In genomic region chr10:23787062-23787821, GRCm38 (mm10) we compare ENCODE assay signal across 8 mouse cellular contexts. TPM values are rescaled to one million over a fixed set of nuclear protein-coding genes. Genes with fewer than 3 reads are reported as not detected.
DNase-seq lines count a peak whose midpoint lies in the region; ATAC-seq lines count a peak whose summit lies in the region.

Gene Rps12 (minus strand): TSS chr10:23787275.

- WGBS in heart, embryonic 14.5 days = under 1% methylated on average over 51 of the region's 51 CpGs
- WGBS in liver, embryonic 13.5 days (ENCODE audit: insufficient replicate concordance) = under 1% methylated on average over 51 of the region's 51 CpGs
- under 1% methylated on average over 51 of the region's 51 CpGs for WGBS in stomach, embryonic 16.5 days

- no peaks in the 10 kb centered on the region for H3K27me3 ChIP-seq in heart, embryonic 14.5 days (ENCODE audit: control insufficient read depth, insufficient read depth, low read length)
- H3K27me3 ChIP-seq in liver, embryonic 13.5 days = no peaks in the 10 kb centered on the region
- H3K27me3 ChIP-seq in stomach, embryonic 16.5 days (ENCODE audit: control insufficient read depth, insufficient read depth, low read length) = no peaks in the 10 kb centered on the region

- H3K9me3 ChIP-seq in heart, embryonic 14.5 days (ENCODE audit: control insufficient read depth, low read length) = no peaks in the 10 kb centered on the region
- H3K9me3 ChIP-seq in liver, embryonic 13.5 days (replicated peaks) = no peaks in the 10 kb centered on the region
- H3K9me3 ChIP-seq in stomach, embryonic 16.5 days (replicated peaks; ENCODE audit: control insufficient read depth, low read length) = no peaks in the 10 kb centered on the region

- peak within 1 kb of the TSS; percentile 78 to 95 for H3K4me3 ChIP-seq in heart, embryonic 14.5 days (ENCODE audit: control insufficient read depth in 1 of 2, insufficient read depth in 1 of 2, low read depth in 1 of 2, low read length in 2 of 2)
- H3K4me3 ChIP-seq in liver, embryonic 13.5 days (replicated peaks) = peak within 1 kb of the TSS; percentile 96
- peak within 1 kb of the TSS; percentile 83 for H3K4me3 ChIP-seq in stomach, embryonic 16.5 days (replicated peaks; ENCODE audit: low read length)

- H3K27ac ChIP-seq in heart, embryonic 14.5 days (replicated peaks in 1 of 2; ENCODE audit: control insufficient read depth in 1 of 2, insufficient read depth in 1 of 2, low read depth in 2 of 2, low read length in 2 of 2) = peak within 1 kb of the TSS; percentile 74 to 96
- peak within 1 kb of the TSS; percentile 88 for H3K27ac ChIP-seq in liver, embryonic 13.5 days
- peak within 1 kb of the TSS; percentile 92 for H3K27ac ChIP-seq in stomach, embryonic 16.5 days (ENCODE audit: low read length)

- peak; percentile 89 for ATAC-seq in CD4-positive, CD25-positive, alpha-beta regulatory T cell, adult 4 months
- peak; percentile 96 for ATAC-seq in heart, embryonic 14.5 days (ENCODE audit: insufficient number of reproducible peaks, insufficient read depth, low FRiP score, low read depth)
- peak; percentile 92 for ATAC-seq in liver, embryonic 13.5 days (ENCODE audit: low read depth)
- peak; percentile 98 for ATAC-seq in stomach, embryonic 16.5 days (ENCODE audit: insufficient read depth, low FRiP score)

- H3K9ac ChIP-seq in heart, embryonic 14.5 days (ENCODE audit: low read length) = peak within 1 kb of the TSS; percentile 96
- peak within 1 kb of the TSS; percentile 96 for H3K9ac ChIP-seq in liver, embryonic 13.5 days
- H3K9ac ChIP-seq in stomach, embryonic 16.5 days (ENCODE audit: low read length) = peak within 1 kb of the TSS; percentile 91

- peak; percentile 99 for DNase-seq in c-Kit-negative CD71-positive TER-119-positive erythroid progenitor cells, embryonic 14.5 days (ENCODE audit: low read depth, low spot score)
- peak; percentile 97 for DNase-seq in fibroblast of lung, adult 2 months (ENCODE audit: low read depth)
- peak; percentile 99 for DNase-seq in kidney, postnatal 14 days
- DNase-seq in liver, embryonic 13.5 days = peak; percentile 97
- DNase-seq in neural tube, embryonic 10.5 days (ENCODE audit: extremely low spot score, low spot score) = peak; percentile 99

- H3K36me3 ChIP-seq in heart, embryonic 14.5 days (ENCODE audit: control insufficient read depth, insufficient read depth, low read length) = peaks cover 36% of the 10 kb centered on the region
- H3K36me3 ChIP-seq in liver, embryonic 13.5 days = peaks cover 39% of the 10 kb centered on the region
- H3K36me3 ChIP-seq in stomach, embryonic 16.5 days (ENCODE audit: control insufficient read depth, insufficient read depth, low read length) = peaks cover 27% of the 10 kb centered on the region

- peaks cover 3 to 19% of the 10 kb centered on the region in 2 experiments for H3K4me1 ChIP-seq in heart, embryonic 14.5 days (ENCODE audit: control insufficient read depth in 2 of 2, insufficient read depth in 2 of 2, low read length in 2 of 2)
- H3K4me1 ChIP-seq in liver, embryonic 13.5 days (replicated peaks) = peaks cover 48% of the 10 kb centered on the region
- H3K4me1 ChIP-seq in stomach, embryonic 16.5 days (ENCODE audit: control insufficient read depth, insufficient read depth, low read length) = peaks cover 28% of the 10 kb centered on the region

- H3K4me2 ChIP-seq in heart, embryonic 14.5 days (ENCODE audit: low read length) = peak within 1 kb of the TSS; percentile 79
- H3K4me2 ChIP-seq in liver, embryonic 13.5 days = peak within 1 kb of the TSS; percentile 79
- peak within 1 kb of the TSS; percentile 92 for H3K4me2 ChIP-seq in stomach, embryonic 16.5 days (ENCODE audit: low read depth, low read length)

RNA-seq across cellular contexts. Expression of gene Rps12, which starts in this region (rescaled TPM):
- 100 to 1,000 TPM; 121 to 593 TPM for polyA plus RNA-seq in CD4-positive, CD25-positive, alpha-beta regulatory T cell, adult 4 months (2017; shearing (Covaris generic))
- polyA plus RNA-seq in heart, embryonic 14.5 days (2014; fragmentation: Nextera tagmentation; extraction: Ambion mirVana) = 113 and 122 TPM in 2 replicates
- 206 and 209 TPM in 2 replicates for polyA plus RNA-seq in liver, embryonic 13.5 days (2015; fragmentation: Nextera tagmentation; extraction: Ambion mirVana)
- polyA plus RNA-seq in stomach, embryonic 16.5 days (2015; fragmentation: Nextera tagmentation; extraction: Ambion mirVana) = 152 and 178 TPM in 2 replicates

Comparison
In these comparisons a context has a peak if more than half of its experiments do, and no peak if none do; other contexts are left out.
1. Peak in every context shown above with its lines: DNase-seq, ATAC-seq, H3K4me3 ChIP-seq and H3K27ac ChIP-seq.